Mouse (Mus musculus) T-helper 17 cell (primary cell): ENCODE measurements around the gene Ttc27.

Experiments
- in situ Hi-C, 2 experiments: fragments of 300-600 bp; cut with MboI, MseI; formaldehyde crosslinking; loops; 1 replicate in 1 of 2; 2 replicates in 1 of 2; pipeline ENCODE4 v1.15.1; 2025; ENCODE audit warnings: high pct_unique_total_duplicates in 2 of 2

Ttc27 gene

DNA sequence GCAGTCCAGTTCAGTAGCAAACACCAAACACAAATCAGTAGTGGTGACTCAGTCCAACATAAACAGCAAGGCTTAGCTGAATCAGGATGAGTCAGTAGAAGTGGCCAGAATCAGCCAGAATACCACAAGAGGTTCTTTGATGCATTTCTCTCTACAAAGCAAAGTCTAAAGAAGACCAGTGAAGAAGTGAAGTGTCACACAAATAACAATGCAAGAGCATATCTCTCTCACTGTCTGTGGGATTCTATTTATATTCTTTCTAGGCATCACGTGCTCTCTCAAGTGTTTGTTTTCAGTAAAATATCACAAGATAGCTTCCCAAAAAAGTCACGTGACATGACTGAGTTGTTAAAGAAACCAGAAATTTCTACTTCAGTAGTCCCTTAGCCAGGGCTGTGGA is 102.2 kb downstream of the Ttc27 start:
- in situ Hi-C loops = loop anchor here (5.0 to 25.0 kb wide), 3 partner anchors 58 to 718 kb away; no protein-coding TSS in a partner anchor

DNA sequence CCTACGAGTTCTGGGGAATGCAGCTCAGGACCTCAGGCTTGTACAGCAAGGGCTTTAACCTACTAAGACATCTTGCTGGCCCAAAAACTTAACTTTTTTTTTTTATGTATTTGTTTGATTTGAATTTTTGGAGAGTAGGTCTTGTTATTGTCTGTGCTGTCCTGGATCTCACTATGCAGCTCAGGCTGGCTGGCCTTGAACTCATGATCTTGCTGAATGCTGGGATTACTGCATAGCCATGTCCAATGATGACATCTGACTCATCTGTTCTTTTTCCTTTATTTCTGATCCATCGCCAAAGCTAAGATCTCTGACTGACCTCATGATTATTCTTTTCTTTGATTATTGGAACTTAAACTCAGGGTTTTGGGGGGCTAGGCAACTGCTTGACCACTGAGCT is 113.3 kb downstream of the Ttc27 start:
- in situ Hi-C loops = no loop called here

GRCm38 (mm10) chr17:74841721-74842120 is 124.2 kb downstream of the Ttc27 start:
- in situ Hi-C loops = no loop called here

DNA sequence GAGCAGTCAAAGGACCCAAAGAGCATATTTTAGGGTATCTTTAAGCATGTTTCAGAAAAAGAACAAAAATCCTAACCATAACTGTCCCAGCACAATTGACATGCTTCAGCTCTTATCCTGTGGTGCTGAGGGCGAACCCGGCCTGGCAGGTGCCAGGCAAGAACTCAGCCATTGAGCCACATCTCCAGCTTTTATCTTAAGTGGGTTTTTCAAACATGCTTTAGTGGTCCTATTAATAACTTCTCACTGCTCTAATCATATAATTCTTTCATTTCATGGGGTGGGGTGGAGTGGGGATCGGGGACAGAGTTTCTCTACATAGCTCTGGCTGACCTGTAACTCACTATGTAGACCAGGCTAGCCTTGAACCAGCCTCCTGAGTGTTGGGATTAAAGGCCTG is 125.1 kb downstream of the Ttc27 start:
- in situ Hi-C loops = no loop called here

- in situ Hi-C loops = no loop called here
These were observed 126.0 kb downstream of the Ttc27 start for GRCm38 (mm10) chr17:74843486-74843885.

DNA sequence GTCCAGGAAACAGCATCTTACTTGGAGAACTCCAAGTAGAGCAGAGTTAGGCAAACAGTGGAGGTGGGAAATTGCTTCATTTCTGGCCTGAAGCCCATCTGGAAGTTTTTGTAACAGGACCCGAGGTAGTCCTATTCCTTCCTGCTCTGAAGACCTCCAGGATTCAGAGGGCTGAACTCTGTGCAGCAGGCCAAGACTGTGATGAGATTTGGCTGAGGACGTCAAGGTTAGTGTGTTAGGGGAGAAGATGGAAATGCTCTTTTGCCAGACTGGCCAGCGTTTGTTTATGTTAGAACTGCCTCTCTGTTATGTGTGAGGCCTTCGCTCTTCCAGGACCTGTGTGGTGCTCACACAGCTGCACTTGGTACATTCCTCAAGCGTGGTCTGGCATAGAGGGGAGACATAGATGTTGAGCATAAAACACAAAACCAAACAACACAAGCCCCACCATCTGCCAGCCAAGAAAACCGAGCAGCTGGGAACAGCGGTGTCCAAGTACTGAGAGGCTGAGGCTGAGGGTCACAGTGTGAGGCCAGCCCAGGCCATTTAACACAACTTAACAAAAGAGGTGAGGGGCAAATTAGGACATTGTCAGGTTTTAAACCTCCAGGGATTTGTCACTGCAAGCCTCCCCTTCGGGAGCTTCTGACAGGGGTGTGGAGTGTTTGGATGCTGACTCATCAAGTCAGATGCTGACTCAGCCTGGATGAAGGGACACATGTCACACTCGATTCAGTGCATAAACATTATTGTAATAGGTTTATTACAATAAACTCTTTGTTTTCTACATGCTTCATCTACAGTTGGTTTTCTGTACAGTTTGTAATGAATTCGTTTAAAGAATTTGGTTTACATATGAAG is 128.7 kb downstream of the Ttc27 start:
- in situ Hi-C loops = no loop called here

DNA sequence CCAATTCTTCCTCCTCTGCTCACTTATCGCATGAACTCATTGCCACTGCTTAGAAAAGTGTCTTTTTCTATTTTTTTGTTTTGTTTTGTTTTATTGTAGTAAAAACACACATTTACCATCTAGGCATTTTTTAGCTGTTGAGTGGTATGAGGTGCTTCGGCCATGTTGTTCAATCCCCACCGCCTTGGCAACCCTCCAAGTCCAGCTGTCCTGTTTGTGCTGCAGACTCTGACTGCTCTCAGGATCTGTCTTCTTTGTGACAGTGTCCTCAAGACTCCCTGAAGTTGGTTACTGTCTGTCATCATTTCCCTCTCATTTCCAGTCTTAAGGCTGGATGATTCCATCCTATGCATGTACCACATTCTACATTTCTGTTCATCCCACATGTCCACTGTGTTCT is 132.7 kb downstream of the Ttc27 start:
- in situ Hi-C loops = no loop called here

- in situ Hi-C loops = no loop called here
These were observed 141.8 kb downstream of the Ttc27 start for GRCm38 (mm10) chr17:74859298-74859697.

GRCm38 (mm10) chr17:74860180-74860993 is 142.9 kb downstream of the Ttc27 start:
- in situ Hi-C loops = no loop called here

GRCm38 (mm10) chr17:74863845-74864244 is 146.3 kb downstream of the Ttc27 start:
- in situ Hi-C loops = no loop called here

DNA sequence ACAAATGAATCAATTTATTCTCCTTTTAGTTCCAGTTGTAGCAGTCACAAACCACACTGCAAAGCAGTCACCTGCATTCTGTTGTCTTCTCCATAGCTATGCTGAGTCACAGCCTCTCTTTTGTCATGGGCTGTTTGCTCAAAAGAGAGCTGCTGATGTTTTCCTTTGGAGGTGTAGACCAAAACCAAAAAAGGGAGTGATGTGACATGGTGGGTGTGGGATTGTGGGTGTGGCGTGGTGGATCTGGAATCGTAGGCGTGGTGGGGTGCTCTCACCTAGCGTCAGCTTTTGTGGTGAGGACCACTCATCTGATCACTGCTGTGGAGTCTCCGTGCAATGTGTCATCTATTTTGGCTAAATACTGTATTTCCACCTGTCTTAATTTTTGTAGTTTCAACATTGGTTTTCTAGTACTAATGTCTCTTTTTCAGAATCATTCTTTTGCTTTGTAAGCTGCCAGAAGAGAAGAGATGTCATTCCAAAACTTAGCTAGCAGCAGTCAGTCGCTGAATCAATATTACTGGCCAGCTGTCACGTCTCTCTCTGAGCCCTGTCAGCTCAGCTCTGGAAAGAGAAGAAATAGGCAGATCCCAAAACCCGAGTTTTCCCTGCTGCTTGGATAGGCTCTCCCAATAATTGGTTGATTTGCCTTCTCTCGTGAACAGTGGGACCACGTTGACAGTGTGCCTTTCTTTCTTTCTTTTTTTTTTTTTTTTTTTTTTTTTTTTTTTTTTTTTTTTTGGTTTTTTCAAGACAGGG is 147.4 kb downstream of the Ttc27 start:
- in situ Hi-C loops = no loop called here

DNA sequence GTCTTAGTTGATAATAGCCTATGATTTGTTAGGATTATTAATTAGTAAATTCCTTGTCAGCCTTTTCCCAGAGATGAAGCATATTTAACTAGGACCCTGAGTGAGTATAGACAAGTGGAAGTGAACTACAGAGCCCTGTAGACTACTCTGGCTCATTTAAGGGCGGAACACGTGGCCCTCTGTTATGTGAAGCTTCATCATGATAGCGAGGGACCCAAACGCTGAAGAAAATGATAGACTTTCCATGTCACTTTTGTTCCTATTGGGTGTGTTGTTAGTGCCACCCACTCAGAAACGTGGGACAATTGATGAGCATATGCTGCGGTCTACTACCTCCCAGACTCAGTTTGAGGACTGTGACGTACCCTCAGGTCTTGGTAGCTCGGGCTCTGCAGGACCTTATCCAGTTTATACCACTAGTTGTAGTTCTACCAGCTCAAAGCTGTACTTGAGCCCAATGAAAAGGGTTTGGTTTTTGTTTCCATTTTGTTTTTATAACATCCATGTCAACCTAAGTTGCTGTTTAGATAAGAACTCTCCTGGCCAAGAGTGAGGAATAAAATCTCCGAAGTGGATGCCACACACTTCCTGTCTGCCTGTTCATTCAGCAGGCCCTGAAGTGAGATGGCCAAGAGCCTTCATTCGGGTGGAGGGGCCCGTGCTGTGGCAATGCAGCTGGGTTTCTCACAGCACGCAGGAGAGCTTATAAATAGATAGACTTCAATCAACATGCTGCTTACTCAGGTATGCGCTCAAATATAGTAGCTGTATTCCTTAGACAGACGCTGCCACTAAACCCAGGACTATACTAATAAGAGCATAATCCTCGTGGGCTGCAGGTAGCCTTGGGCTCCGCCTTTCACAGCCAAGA is 148.4 kb downstream of the Ttc27 start:
- in situ Hi-C loops = no loop called here

DNA sequence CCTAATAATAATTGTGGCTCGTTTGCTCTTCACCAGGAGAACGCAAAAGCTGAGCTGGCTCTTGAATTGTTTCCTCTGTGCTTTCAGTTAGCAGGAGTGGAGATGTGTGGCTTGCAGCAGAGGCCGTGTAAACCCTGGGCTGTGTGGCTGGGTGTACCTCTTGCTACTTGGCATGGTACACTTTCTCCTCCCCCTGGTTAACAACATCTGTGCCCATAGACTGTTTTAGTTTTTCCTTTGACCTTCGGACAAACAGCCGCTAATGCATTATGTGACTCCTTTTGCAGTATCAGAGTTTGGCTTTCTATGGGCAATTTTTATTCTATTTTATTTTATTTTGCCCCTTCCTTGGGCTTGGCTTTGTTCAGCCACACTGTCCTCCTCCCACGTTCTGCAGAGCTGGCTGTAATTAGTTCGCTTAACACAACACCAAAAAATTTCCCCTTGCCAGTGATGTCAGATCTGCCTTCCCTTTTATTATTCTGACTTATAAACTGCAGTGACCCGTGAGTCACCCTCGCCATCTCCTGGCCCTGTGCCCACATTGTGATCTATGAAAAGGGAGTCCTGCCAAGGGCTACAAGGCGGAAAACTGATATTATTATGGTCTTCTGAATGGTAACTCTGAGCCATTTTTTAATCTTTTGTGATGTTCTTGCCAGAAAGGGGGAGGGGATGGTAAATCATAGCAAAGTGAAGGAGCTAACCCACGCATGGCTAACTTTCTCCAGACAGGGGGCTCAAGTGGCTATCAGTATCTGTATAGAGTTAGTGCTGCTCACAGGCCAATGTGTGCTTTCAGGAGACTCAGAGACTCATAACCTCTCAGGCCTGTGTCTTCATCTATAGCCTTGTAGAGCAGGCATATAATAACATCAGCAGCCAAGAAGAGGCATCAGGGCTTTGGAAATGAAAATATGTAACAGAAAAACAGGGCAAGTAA is 149.3 kb downstream of the Ttc27 start:
- in situ Hi-C loops = no loop called here

DNA sequence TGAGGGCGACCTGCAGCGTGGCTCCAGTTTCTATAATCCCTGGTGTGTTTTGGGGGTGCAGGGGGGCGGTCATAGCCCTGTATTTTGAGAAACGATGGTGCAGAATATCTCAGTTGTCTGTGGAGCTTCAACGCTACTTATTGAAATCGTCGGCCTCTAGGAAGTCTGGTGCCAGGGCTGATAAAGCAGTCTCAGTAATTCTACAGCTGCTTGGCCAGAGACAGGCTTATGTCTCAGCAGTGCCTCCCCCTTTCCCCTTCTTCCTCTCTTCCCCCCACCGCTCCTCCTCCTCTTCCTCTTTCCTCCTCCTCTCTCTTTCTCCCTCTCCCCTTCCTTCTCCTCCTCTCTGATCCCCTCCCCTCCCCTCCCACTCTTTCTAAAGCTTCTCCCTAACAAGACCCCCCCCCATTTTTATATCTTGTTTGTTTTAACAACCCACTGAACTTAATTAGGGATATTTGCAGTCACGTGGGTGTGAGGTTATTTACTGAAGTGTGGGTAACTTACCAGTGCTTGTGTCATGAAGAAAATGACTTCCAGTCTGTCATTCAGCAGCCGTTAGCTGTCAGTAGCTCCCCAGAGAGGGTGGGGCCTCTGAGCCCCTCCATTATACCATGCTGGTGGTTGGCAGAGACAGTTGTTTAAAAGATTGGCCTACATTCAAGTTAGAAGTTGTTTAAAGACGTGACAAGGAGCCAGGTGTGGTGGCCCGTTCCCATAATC is 150.8 kb downstream of the Ttc27 start:
- in situ Hi-C loops = no loop called here

DNA sequence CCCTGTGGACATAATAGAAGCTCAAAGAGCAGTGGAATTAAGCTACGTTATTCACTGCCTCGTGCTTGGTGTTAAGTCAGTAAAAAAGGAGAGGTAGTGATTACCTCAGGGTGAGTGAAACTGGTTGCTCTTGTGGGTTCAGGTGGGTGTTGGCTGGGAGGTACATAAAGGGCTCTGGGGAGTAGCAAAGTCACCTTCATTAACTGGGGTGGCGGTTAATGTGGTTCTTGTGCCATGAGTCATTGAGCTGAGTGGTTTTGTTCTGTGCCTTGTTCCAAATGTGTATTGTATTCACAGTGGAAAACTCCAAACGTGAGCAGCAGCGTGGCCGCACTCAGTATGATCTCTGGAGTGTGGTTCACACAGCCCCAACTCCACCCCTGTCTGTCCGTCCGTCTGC is 152.0 kb downstream of the Ttc27 start:
- in situ Hi-C loops = no loop called here

- in situ Hi-C loops = no loop called here
These were observed 152.9 kb downstream of the Ttc27 start for GRCm38 (mm10) chr17:74870177-74871160.

- in situ Hi-C loops = no loop called here
These were observed 155.0 kb downstream of the Ttc27 start for GRCm38 (mm10) chr17:74872567-74872966.

- in situ Hi-C loops = no loop called here
These were observed 156.2 kb downstream of the Ttc27 start for GRCm38 (mm10) chr17:74873756-74874155.
